Mouse (Mus musculus): ENCODE results near the gene Chd2.
"Not testable (repeated sequence)": the region's sequence is repeated elsewhere in the genome, so short reads cannot be mapped to it uniquely, and the experiment has no call there.

Chd2 gene

GRCm38 (mm10) chr7:73528377-73528894, 13.2 kb downstream of the Chd2 start:
- peak; percentile 49 for DNase-seq (ENCODE audit: low read depth, low spot score)
- not testable (repeated sequence) for H3K27me3 ChIP-seq (ENCODE audit: control insufficient read depth, insufficient read depth, low read length, poor library complexity, severe bottlenecking); H3K36me3 ChIP-seq (ENCODE audit: control insufficient read depth, insufficient read depth, low read length, poor library complexity, severe bottlenecking)

GRCm38 (mm10) chr7:73527225-73527624, 14.4 kb downstream of the Chd2 start:
- no peak for DNase-seq (ENCODE audit: low read depth, low spot score)
- Histone ChIP-seq H3K27me3 (ENCODE audit: control insufficient read depth, insufficient read depth, low read length, poor library complexity, severe bottlenecking) (no peaks in the 10 kb centered on the region), H3K36me3 (ENCODE audit: control insufficient read depth, insufficient read depth, low read length, poor library complexity, severe bottlenecking) (peaks cover 6% of the 10 kb centered on the region)

- peak; percentile 92 for DNase-seq (ENCODE audit: low read depth, low spot score)
- peaks cover 11% of the 10 kb centered on the region for H3K36me3 ChIP-seq (ENCODE audit: control insufficient read depth, insufficient read depth, low read length, poor library complexity, severe bottlenecking)
- no peaks in the 10 kb centered on the region for H3K27me3 ChIP-seq (ENCODE audit: control insufficient read depth, insufficient read depth, low read length, poor library complexity, severe bottlenecking)
These were observed 17.1 kb downstream of the Chd2 start for GRCm38 (mm10) chr7:73524454-73524952.

GRCm38 (mm10) chr7:73523608-73524259, 17.9 kb downstream of the Chd2 start:
- peaks cover 10% of the 10 kb centered on the region for H3K36me3 ChIP-seq (ENCODE audit: control insufficient read depth, insufficient read depth, low read length, poor library complexity, severe bottlenecking)
- DNase-seq (ENCODE audit: low read depth, low spot score): no peak

GRCm38 (mm10) chr7:73523183-73523582, 18.4 kb downstream of the Chd2 start:
- peaks cover 14% of the 10 kb centered on the region for H3K36me3 ChIP-seq (ENCODE audit: control insufficient read depth, insufficient read depth, low read length, poor library complexity, severe bottlenecking)
- no peaks in the 10 kb centered on the region for H3K27me3 ChIP-seq (ENCODE audit: control insufficient read depth, insufficient read depth, low read length, poor library complexity, severe bottlenecking)
- no peak for DNase-seq (ENCODE audit: low read depth, low spot score)

More at GRCm38 (mm10) chr7:73523608-73524259, 17.9 kb downstream of the Chd2 start:
- no peaks in the 10 kb centered on the region for H3K27me3 ChIP-seq (ENCODE audit: control insufficient read depth, insufficient read depth, low read length, poor library complexity, severe bottlenecking)

GRCm38 (mm10) chr7:73521277-73522193, 20.1 kb downstream of the Chd2 start:
- no peaks in the 10 kb centered on the region for H3K27me3 ChIP-seq (ENCODE audit: control insufficient read depth, insufficient read depth, low read length, poor library complexity, severe bottlenecking)

GRCm38 (mm10) chr7:73520231-73520630, 21.4 kb downstream of the Chd2 start:
- DNase-seq (ENCODE audit: low read depth, low spot score): no peak
- Histone ChIP-seq H3K27me3 (ENCODE audit: control insufficient read depth, insufficient read depth, low read length, poor library complexity, severe bottlenecking) (no peaks in the 10 kb centered on the region), H3K36me3 (ENCODE audit: control insufficient read depth, insufficient read depth, low read length, poor library complexity, severe bottlenecking) (peaks cover 20% of the 10 kb centered on the region)

More at GRCm38 (mm10) chr7:73521277-73522193, 20.1 kb downstream of the Chd2 start:
- H3K36me3 ChIP-seq (ENCODE audit: control insufficient read depth, insufficient read depth, low read length, poor library complexity, severe bottlenecking): peaks cover 14% of the 10 kb centered on the region
- DNase-seq (ENCODE audit: low read depth, low spot score): no peak

- peaks cover 23% of the 10 kb centered on the region for H3K36me3 ChIP-seq (ENCODE audit: control insufficient read depth, insufficient read depth, low read length, poor library complexity, severe bottlenecking)
- no peaks in the 10 kb centered on the region for H3K27me3 ChIP-seq (ENCODE audit: control insufficient read depth, insufficient read depth, low read length, poor library complexity, severe bottlenecking)
- DNase-seq (ENCODE audit: low read depth, low spot score): no peak
These were observed 22.4 kb downstream of the Chd2 start for GRCm38 (mm10) chr7:73519060-73519796.

- H3K36me3 ChIP-seq (ENCODE audit: control insufficient read depth, insufficient read depth, low read length, poor library complexity, severe bottlenecking): peaks cover 23% of the 10 kb centered on the region
- H3K27me3 ChIP-seq (ENCODE audit: control insufficient read depth, insufficient read depth, low read length, poor library complexity, severe bottlenecking); DNase-seq (ENCODE audit: low read depth, low spot score): not testable (repeated sequence)
These were observed 23.2 kb downstream of the Chd2 start for GRCm38 (mm10) chr7:73518373-73518980.

GRCm38 (mm10) chr7:73517432-73518054, 24.1 kb downstream of the Chd2 start:
- Histone ChIP-seq H3K27me3 (ENCODE audit: control insufficient read depth, insufficient read depth, low read length, poor library complexity, severe bottlenecking) (no peaks in the 10 kb centered on the region), H3K36me3 (ENCODE audit: control insufficient read depth, insufficient read depth, low read length, poor library complexity, severe bottlenecking) (peaks cover 25% of the 10 kb centered on the region)
- no peak for DNase-seq (ENCODE audit: low read depth, low spot score)

GRCm38 (mm10) chr7:73516820-73517219, 24.8 kb downstream of the Chd2 start:
- no peak for DNase-seq (ENCODE audit: low read depth, low spot score)
- H3K36me3 ChIP-seq (ENCODE audit: control insufficient read depth, insufficient read depth, low read length, poor library complexity, severe bottlenecking): peaks cover 25% of the 10 kb centered on the region
- H3K27me3 ChIP-seq (ENCODE audit: control insufficient read depth, insufficient read depth, low read length, poor library complexity, severe bottlenecking): no peaks in the 10 kb centered on the region

GRCm38 (mm10) chr7:73514560-73514959, 27.1 kb downstream of the Chd2 start:
- no peaks in the 10 kb centered on the region for H3K27me3 ChIP-seq (ENCODE audit: control insufficient read depth, insufficient read depth, low read length, poor library complexity, severe bottlenecking)
- H3K36me3 ChIP-seq (ENCODE audit: control insufficient read depth, insufficient read depth, low read length, poor library complexity, severe bottlenecking): peaks cover 26% of the 10 kb centered on the region
- no peak for DNase-seq (ENCODE audit: low read depth, low spot score)

- no peaks in the 10 kb centered on the region for H3K27me3 ChIP-seq (ENCODE audit: control insufficient read depth, insufficient read depth, low read length, poor library complexity, severe bottlenecking)
- DNase-seq (ENCODE audit: low read depth, low spot score): no peak
- peaks cover 25% of the 10 kb centered on the region for H3K36me3 ChIP-seq (ENCODE audit: control insufficient read depth, insufficient read depth, low read length, poor library complexity, severe bottlenecking)
These were observed 29.2 kb downstream of the Chd2 start for GRCm38 (mm10) chr7:73512422-73512821.

- H3K36me3 ChIP-seq (ENCODE audit: control insufficient read depth, insufficient read depth, low read length, poor library complexity, severe bottlenecking): peaks cover 16% of the 10 kb centered on the region
- no peak for DNase-seq (ENCODE audit: low read depth, low spot score)
- no peaks in the 10 kb centered on the region for H3K27me3 ChIP-seq (ENCODE audit: control insufficient read depth, insufficient read depth, low read length, poor library complexity, severe bottlenecking)
These were observed 32.9 kb downstream of the Chd2 start for GRCm38 (mm10) chr7:73508688-73509087.
